Mouse (Mus musculus) thymus, postnatal 10 days (tissue): ENCODE data around the gene AC170998.1.
A peak's percentile ranks its signal among the peaks of the same experiment; 100 is the strongest.
"Not testable (repeated sequence)": the region's sequence is repeated elsewhere in the genome, so short reads cannot be mapped to it uniquely, and the experiment has no call there.

Experiments used
- DNase-seq, 2 experiments: peaks; one replicate each; pipeline ENCODE4 v3.0.0; 2021; ENCODE audit warnings: low spot score in 2 of 2

AC170998.1 gene

DNA sequence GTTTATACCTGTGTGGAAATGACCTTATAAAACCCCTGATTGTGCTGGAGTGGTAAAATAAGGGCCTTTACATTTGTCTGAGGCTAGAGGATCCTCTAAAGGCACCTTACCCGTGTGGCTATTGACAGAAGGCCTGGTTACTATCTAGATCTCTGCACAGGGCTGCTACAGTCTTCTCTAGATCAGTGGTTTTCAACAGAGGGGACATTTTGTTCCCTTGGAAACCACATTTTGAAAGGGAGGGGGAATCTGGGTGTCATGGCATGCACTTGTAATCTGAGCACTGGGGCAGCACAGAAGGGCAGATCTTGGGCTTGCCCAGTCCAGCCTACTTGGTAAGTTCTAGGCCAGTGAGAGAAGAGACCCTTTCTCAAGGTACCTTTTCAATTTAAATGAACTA is 19.2 kb upstream of the AC170998.1 start:
- DNase-seq: no peak

DNA sequence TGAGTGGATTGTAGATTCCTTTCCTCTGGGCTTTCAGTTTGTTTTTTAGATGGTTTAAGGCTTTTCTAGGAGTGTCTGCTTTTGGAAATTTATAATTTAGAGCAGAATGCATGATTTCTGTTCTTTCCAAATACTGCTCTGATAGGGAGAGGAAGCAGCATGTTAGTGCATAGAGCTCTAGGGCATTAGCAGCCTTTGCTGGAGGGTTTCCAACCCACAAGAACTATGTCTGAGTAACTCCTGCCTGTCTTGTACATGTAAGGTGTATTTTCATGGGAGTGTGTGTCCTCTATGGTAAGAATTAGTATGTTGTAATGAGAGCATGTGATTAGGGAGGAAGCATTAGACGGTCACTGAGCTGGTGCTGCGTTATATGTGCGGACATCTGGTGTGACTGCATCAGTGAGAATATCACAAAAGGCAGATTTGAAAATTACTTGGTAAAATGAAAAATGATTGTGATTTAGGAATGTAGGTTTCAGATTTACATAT is 18.7 kb upstream of the AC170998.1 start:
- DNase-seq: no peak

DNA sequence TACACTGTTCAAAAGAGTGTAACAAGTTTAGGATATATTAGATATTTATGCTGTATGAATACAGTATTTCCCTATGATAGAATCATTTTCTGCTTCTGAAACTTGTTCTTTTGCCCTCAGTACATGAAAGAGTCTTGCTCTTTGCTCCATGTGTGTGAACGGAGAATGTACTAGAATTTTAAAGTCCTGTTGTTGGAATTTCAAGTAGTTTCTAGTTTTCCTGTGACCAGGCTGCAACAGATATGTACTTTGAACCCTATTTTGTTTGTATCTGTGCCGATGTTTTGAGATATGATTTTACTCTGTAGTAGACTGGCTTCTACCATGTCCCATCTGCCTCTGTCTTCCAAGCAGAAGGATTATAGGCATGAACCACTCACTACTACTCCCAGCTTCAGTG is 18.1 kb upstream of the AC170998.1 start:
- DNase-seq: no peak

DNA sequence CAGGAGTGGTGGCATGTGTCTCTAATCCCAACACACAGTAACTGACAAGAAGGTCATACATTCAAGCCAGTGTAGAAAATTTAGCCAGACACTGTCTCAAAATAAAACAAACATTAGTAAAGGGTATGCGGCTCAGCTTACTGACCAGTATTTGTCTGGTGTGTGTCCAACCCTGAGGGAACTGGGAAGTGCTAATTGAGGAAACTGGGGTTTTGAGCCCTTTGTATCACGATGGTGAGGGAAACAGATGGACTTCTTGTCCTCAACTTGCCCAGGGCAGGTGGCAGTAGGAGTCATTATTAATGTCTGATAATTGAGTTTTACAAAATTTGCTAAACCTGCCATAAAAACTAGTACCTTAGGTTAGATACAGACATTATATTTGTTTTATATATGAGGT is 16.9 kb upstream of the AC170998.1 start:
- no peak for DNase-seq

DNA sequence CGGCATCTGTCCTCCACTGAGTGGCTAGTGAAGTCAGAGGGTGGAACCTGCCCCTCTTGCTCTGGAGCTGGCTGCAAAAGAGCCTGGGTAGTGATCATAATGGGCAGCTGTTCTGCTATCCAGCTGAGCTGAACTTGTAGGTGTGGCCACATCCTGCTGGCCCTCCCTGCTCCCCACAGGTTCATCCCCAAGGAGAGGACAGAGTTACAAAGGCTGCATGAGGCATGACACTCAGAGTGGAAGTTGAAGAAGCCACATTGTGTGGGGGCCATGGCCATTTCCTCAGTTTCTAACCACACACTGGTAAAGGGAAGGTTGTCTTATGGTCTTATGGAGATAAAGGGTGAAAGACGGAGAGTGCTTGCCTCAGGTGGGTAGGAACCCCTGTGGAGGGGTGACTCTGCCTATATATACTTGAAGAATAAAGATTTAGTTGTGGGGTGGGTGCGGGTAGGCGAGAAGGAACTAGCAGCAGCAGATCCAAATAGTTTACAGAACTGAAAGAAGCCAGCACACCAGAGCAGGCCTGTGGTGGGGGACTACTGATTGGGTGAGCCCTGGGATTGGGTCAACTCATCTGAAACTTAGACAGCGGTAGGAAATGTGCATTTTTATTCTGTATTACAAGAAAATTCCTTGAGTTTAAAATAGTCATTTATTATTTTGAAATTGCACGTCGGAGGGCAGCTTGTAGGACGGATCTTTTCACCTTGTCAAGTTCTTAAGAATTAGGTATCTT is 16.2 kb upstream of the AC170998.1 start:
- no peak for DNase-seq

DNA sequence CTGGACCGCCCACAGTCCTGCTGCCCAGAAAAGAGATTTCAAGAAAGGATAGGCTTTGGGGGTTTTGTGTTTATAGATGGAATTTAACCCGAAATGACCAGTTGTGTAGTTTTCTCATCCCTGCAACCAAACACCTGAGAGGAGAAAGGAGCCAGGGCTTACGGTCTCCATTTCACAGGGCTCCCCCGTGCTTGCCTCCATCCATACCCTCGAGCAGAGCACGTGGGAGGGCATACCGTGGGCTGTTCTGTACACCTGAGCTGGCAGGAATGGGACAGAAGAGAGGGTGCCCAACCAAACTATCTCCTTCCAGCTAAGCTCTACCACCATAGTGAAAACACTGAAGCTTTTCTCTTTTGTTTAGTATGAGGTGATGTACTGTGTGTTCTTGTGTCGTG is 15.6 kb upstream of the AC170998.1 start:
- no peak for DNase-seq

DNA sequence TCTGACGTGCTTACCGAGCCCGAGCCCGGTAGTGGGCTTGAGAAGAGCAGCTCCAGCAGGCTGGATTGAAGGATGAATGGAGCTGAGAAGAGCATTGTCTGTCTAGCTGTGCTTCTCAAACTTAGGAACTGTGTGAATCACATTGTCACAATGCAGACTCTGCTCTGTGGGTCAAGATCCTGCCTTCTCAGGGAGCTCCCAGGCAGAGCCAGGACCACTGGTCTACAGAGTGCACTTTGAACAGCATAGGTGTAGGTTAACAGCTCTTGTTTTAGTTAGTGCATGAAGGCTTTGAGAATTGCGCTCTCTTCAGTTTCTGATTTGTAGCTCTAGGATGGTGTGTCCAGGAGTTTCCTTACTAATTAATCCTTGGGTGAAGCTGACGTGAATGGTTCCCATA is 14.6 kb upstream of the AC170998.1 start:
- no peak for DNase-seq

DNA sequence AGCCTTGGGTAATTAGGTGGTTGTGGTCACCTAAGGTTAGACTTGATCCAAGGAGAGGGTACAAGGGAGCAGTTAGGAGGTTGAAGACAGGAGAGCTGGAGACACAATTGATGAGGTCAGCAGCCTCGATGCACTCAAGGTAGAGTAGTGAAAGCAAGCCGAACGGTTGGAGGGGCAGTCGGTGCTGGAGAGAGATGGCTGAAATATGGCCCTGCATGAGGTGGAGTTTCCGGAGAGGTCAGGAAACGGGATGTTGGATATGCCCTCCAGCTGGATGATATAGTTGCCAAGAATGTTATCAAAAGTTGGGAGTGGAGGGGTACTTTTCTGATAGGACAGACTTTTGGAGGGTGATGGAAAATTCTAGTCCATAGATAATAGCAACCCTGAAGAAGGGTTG is 13.6 kb upstream of the AC170998.1 start:
- DNase-seq: no peak

DNA sequence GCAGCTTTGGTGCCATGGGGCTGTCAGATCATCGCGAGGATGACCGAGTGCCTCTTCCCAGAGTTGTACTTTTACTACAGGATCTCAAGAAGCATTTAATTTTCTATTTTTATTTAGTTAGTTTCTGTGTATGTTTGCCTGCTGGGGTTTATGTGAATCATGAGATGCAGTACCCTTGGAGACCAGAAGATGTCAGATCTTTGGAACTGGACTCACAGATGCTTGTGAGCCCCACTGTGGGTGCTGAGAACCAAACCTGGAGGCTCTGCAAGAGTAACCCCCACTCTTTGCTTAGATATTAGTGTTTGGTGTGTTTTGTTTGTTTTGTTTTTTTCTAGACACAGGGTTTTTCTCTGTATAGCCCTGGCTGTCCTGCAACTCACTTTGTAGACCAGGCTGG is 11.9 kb upstream of the AC170998.1 start:
- DNase-seq: no peak

DNA sequence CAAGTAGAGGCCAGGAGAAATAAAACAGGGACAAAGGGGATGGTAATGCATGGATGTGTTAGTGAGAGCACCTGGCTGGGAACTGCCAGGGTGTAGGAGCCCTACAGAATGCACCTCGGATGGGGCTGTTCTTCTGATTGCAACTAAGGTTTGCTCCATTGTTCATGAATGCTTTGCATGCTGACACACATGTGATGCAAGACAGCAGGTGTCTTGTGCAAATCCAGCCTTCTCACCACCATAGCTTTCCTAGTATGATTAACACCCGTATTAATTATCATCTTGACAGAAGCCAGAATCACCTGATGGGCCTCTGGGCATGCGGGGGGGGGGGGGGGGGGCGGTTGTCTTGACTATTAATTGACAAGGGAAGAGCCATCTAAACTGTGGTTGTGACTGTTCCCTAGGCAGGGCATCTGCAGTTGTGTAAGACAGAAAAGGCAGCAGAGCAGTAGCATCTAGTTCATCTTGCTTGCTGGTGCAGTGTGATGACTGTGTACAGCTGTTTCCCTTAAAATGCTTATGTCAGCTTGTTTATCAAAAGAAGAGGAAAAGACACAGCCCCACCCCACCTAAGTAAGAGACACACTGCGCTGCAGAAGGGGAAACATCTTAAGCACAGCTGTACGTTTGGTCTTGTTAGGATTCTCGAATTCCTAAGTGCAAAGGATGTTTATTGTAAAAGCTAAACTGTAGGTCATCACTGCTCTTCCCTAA is 9.9 kb upstream of the AC170998.1 start:
- no peak for DNase-seq

DNA sequence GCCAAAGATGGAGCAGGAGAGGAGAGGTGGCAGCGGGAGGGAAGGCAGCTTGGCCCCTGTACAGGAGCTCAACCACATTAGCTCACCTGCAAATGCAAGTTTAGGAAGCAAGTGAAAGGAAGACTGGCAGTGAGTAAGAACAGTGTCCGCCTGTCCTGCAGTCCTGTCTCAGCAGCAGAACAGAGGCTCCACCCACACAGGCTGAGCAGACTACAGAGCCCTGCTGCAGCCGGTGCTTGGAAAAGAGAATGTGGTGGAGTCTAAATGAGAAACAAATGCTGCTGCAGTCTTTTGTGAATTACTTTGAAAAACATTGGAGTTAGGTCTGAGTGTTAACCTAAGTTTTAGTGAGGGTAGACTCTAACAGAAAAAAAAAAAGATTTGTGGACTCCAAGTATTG is 8.3 kb upstream of the AC170998.1 start:
- DNase-seq: no peak

DNA sequence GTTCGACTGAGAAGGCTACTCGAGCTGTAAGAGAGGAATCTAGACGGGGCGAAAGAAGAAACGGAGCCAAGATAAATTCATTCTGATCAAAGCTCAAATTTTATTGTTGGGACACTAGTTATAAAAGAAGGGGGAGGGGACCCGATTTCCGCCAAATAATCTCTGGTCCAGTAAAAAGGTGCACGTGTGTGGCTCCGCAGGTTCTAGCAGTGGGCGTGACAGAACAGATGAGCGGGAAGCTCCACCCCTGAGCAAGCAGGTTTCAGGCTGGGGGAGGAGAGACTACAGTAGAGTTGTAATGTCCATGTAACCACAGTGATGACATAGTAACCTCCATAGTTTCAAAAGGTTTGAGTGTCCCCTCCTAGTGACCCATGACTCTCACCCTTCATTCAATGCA is 1.6 kb downstream of the AC170998.1 start:
- not testable (repeated sequence) for DNase-seq

DNA sequence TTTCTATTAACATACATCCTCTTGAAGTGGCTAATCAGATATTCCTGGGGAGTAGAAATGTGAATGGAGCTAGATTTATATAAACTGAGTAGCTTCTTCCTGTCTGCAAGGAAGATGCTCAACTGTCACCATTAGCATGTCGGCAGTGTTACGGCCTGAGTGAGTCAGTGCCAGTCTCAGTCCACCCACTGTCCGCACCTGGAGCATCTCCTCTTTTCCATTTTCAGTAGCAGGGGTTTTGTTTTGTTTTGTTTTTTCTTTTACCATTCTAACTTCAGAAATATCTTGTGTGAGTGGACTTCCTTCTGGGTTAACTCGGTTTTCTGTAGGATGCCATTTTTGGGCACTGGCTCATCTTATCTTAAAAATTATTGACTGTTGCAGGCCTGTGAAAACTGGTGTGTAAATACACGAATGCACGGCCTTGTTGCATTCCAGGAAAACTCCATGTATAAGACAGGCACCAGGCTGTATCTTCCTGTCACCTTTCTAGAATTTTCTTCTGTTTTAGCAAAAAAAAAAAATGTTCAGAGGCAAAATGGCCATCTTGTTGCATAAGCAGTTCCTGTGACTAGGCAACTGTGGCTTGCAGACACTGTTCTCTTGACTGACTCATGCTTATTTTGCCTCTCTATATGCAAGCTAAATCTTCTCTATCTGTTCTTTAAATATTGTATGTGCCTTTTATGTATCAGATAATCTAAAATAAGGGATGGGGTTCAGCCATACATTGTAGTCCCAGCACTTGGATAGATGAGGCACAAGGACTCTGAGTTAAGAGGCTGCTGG is 9.6 kb downstream of the AC170998.1 start:
- DNase-seq: no peak

DNA sequence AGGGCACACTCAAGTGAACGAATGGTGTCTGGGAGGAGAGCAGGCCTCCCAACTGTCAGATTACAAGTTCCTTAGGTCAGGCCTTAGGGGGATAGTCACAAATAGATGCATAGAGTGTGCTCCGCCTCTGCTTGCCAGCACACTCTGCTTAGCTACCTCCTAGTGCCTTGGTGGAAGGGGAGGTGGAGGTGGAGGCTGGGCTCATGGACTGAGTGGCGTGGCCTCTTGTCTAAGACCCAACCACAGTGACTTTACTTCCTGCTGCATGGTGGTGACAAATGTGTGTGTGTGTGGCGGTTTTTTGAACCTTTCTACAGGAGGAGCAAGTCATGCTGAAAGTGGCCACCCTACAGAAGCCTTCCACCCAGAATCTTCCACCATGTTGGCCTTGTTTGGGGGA is 10.6 kb downstream of the AC170998.1 start:
- no peak for DNase-seq

DNA sequence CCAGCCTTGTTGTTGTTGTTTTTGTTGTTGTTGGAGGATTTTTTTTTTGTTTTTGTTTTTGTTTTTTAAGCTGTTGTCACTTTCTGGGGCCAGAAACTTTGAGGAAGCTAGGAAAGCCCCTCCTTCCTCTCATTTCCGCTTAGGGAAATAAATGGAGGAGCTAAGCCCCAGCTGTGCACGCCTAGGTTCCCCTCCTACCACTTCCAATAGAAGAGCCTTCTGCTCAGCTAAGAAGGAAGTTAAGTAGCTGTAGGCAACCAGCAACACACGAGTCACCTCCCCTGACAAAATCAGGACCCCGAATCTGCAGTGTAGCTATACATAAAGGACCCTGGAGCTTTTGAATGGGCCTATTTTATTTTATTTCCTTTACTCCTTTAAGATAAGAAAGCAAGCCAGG is 12.1 kb downstream of the AC170998.1 start:
- DNase-seq: no peak

DNA sequence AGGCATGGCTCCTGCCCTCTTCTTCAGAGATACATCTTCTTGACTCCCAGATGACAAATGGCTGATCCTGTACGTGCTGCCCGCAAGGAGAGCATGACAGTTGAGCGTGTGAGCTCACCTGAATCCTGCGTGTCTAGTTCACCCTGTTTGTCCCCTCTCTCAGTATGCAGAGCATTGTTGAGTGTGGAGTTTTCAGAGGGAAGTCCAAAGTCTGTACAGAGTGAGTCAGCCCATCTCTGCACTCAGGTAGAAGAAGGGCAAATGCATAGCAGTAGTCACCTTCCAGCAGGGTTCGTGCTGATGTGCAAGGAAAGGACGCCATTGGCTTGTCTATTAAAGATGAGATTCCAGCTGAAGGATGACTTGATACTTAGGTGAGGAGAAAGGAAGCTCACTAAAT is 13.4 kb downstream of the AC170998.1 start:
- no peak for DNase-seq

DNA sequence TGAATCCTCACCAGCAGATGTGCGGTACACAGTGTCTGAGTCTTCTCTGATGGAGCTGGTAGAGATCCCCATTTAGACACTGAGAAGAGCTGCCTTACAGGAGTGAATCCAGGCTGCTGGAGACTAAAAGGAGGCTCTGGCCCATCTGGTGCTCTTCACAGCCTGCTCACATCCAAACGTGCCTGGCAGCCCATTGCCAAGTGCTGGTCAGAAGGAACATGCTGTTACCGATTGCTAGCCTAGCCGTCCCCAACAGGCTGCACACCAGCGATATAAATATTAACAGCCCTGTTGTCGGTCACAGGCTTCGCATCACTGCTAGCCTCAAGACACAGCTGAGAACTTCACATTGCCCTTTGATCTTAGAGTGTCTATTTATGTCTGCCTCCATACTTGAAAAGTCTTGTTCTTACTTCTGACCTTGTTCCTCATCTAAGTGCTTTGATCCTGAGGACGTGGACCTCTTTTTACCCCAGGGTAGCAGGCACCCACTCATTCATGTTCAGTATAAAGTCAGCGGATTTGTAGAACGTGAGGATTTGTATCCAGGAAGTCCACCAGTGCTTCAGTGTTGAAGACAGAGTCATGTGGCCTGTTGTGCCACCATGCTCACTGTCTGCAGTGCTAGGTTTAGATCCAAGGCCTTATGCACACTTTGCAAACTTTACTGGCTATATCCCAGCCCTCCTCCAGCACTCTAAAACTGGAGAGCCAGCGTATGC is 17.4 kb downstream of the AC170998.1 start:
- no peak for DNase-seq

DNA sequence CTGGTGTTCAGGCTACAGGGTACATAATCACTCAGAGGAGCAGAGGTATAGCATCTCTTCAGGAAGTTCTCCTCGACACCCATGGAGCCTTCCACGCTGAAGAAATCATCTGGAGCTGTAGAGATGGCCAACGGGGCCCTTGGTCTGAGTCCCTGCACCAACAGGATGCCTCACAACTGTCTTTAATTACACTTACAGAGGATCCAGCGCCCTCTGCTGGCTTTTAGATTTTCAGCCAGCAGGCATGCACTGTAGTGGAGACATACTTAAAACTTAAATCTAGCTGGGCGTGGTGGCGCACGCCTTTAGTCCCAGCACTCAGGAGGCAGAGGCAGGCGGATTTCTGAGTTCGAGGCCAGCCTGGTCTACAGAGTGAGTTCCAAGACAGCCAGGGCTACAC is 18.0 kb downstream of the AC170998.1 start:
- DNase-seq: peak in 1 of 2 experiments; percentile 16

DNA sequence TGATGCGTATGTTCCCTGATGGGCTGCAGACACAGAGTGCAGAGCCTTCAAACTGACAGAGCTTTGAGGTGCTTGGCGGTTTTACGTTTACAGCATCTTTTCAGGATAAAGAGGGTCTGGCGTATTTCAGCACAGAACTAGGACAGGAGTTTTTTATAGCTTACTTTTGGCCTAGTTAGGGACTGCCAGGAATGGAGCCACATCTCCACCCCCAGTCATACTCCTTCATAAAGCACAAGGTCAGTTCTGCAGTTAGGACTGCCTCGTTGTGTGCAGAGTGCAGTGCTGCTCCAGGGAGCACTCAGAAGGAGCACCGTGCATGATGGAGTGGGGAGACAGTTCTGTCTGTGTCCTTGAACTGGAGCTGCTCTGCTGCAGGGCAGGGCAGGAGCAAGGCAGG is 19.9 kb downstream of the AC170998.1 start:
- DNase-seq: no peak

DNA sequence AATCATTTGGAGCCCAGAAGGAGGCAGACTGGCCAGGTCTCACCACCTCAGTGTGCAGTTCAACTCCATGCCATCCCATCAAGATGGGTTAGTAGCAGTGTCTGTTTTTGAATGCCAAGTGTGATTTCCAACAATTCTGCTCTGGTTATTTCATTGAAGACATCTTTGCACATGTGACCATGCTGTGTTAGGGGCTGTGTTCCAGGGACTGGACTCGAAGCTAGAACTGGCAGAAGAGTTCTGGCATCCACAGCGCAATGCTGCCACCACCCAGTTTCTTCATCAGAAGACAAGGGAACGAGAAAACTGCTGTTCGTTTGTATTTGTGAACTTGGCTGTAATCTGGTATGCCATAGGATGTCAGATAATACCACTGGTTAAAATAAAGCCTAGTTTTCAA is 22.1 kb downstream of the AC170998.1 start:
- DNase-seq: no peak

DNA sequence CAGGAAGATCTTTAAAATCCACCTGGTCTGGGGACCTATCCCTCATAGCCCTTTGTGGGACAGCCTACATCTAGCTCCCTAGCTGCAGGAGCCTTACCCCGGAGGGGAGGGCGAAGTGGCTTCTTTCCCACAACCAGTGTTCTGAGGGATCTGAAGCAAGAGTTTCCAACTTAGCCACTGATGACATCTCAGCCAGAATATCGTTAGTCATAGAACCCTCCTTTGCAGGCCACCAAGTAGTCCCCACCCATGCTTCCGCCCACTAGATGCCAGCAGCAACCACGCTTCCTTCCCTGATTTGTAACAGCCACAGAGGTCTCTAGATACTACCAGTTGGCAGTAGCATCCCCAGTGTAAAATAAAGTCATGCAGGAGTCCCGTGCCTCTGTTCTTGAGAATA is 24.7 kb downstream of the AC170998.1 start:
- DNase-seq: no peak

DNA sequence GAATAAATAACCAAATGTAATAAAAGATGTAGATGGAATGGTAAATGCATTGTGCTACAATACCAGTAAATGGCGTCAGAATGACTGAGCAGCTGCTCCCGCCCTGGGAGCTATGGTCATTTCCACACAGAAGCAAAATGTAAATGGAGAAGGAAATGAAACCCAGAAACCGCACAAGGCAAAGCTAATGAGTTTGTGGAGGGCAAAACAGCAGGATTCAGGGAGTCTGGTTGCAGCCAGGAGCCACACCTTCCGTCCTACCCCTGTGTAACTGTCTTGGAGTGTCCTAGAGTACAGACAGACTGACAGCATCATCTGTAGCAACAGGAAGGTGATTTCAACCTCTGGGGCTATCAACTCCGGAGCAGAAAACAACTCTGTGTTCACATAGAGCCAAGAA is 30.6 kb downstream of the AC170998.1 start:
- DNase-seq: no peak
